Mouse (Mus musculus) spleen, postnatal 10 days (tissue): ENCODE measurements around the gene Slc39a11.
"Not testable (repeated sequence)": the region's sequence is repeated elsewhere in the genome, so short reads cannot be mapped to it uniquely, and the experiment has no call there.

Source experiments
- DNase-seq, 2 experiments: peaks; one replicate each; pipeline ENCODE4 v3.0.0; 2021 to 2022; ENCODE audit warnings: low spot score in 2 of 2

Slc39a11 gene

GRCm38 (mm10) chr11:113597632-113598031, 52.2 kb downstream of the Slc39a11 start:
- DNase-seq: no peak

GRCm38 (mm10) chr11:113595144-113595543, 54.7 kb downstream of the Slc39a11 start:
- no peak for DNase-seq

GRCm38 (mm10) chr11:113588936-113589335, 60.9 kb downstream of the Slc39a11 start:
- no peak for DNase-seq

- no peak for DNase-seq
Observed at GRCm38 (mm10) chr11:113586423-113586822, 63.5 kb downstream of the Slc39a11 start.

- DNase-seq: no peak
Observed at GRCm38 (mm10) chr11:113583879-113584661, 65.8 kb downstream of the Slc39a11 start.

GRCm38 (mm10) chr11:113577221-113577620, 72.7 kb downstream of the Slc39a11 start:
- DNase-seq: no peak

GRCm38 (mm10) chr11:113572641-113573040, 77.2 kb downstream of the Slc39a11 start:
- no peak for DNase-seq

- DNase-seq: no peak
Observed at GRCm38 (mm10) chr11:113571616-113572015, 78.3 kb downstream of the Slc39a11 start.

- DNase-seq: no peak
Observed at GRCm38 (mm10) chr11:113568999-113569398, 80.9 kb downstream of the Slc39a11 start.

GRCm38 (mm10) chr11:113567926-113568325, 82.0 kb downstream of the Slc39a11 start:
- not testable (repeated sequence) for DNase-seq

- DNase-seq: peak; percentile 30 to 75
Observed at GRCm38 (mm10) chr11:113565006-113565995, 84.6 kb downstream of the Slc39a11 start.

- DNase-seq: no peak
Observed at GRCm38 (mm10) chr11:113562326-113562725, 87.6 kb downstream of the Slc39a11 start.

GRCm38 (mm10) chr11:113560150-113560549, 89.7 kb downstream of the Slc39a11 start:
- DNase-seq: no peak

GRCm38 (mm10) chr11:113558505-113558904, 91.4 kb downstream of the Slc39a11 start:
- no peak for DNase-seq

GRCm38 (mm10) chr11:113556142-113556541, 93.7 kb downstream of the Slc39a11 start:
- no peak for DNase-seq

GRCm38 (mm10) chr11:113554701-113555360, 95.0 kb downstream of the Slc39a11 start:
- no peak for DNase-seq

GRCm38 (mm10) chr11:113554194-113554593, 95.7 kb downstream of the Slc39a11 start:
- DNase-seq: no peak

- no peak for DNase-seq
Observed at GRCm38 (mm10) chr11:113553605-113554004, 96.3 kb downstream of the Slc39a11 start.

- DNase-seq: no peak
Observed at GRCm38 (mm10) chr11:113552539-113552938, 97.3 kb downstream of the Slc39a11 start.

GRCm38 (mm10) chr11:113546217-113546877, 103.5 kb downstream of the Slc39a11 start:
- no peak for DNase-seq

- DNase-seq: no peak
Observed at GRCm38 (mm10) chr11:113544017-113544640, 105.8 kb downstream of the Slc39a11 start.
